Mouse (Mus musculus): Measurements from ENCODE around the gene Gm572.

DNA sequence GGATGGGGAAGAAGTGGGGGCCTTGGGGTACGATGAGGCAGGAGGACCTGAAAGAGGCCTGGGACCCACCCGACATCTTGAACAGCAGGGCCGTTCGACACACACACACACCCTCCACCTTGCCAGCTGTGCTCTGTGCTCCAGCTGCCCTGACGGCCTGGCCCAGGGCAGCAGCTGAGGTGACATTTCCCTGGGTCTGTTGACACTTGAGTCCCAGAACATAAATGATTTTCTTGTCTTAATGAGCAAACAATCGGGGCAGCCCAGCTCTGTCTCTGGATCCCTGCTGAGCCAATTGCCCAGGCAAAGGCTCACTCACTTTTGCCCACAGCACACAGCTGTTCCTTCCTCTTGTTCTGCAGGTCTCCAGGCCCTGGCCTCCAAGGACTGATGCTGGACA lies 20.9 kb downstream of the Gm572 start:
- TF ChIP-seq CTCF (IDR thresholded peaks at IDR 0.05; ENCODE audit: low read depth) (no peak), EP300 (IDR thresholded peaks at IDR 0.05; ENCODE audit: low read depth) (no peak)

Data from heart, postnatal 0 days (tissue).